Mouse (Mus musculus): ENCODE results near the gene B3galt4.

B3galt4 gene

DNA sequence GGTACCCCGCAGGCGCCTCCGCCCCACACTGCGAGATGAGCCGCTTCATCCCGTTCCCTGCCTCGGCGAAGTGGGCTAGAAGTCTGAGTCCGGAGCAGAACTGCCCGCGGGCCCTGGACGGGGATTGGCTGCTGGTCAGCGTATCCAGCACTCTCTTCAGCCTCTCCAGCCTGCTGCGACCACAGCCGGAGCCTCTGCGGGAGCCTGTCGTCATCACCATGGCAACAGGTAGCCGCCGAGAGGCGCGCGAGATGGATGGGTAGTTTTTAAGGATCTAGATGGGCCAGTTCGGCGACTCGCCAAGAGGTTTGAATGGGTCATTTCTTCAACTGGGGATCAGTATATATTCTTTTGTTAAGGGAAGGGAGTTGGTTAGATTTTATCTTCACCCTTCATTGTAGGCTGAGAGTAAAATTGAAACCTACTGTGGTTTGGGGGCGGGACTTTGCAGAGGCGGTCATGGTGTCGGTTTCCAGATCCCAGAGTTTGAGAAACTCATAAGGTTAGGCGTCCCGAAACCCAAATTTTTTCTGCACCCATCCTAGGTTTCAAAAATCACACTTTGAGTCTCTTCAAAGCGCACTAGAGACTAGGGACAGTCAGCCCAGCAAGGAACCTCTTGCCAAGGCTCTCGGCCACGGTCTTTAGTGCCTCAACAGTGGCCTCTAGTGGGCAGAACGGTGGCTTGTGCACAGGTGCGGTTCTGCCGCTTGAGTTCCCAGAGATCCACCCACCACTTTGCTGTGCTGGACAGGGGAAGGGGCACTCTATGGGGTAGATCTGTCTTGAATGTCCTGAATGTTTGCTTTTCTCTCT, 30.8 kb downstream of the B3galt4 start:
- DNase-seq (ENCODE audit: low read depth, low spot score): peak; percentile 80

DNA sequence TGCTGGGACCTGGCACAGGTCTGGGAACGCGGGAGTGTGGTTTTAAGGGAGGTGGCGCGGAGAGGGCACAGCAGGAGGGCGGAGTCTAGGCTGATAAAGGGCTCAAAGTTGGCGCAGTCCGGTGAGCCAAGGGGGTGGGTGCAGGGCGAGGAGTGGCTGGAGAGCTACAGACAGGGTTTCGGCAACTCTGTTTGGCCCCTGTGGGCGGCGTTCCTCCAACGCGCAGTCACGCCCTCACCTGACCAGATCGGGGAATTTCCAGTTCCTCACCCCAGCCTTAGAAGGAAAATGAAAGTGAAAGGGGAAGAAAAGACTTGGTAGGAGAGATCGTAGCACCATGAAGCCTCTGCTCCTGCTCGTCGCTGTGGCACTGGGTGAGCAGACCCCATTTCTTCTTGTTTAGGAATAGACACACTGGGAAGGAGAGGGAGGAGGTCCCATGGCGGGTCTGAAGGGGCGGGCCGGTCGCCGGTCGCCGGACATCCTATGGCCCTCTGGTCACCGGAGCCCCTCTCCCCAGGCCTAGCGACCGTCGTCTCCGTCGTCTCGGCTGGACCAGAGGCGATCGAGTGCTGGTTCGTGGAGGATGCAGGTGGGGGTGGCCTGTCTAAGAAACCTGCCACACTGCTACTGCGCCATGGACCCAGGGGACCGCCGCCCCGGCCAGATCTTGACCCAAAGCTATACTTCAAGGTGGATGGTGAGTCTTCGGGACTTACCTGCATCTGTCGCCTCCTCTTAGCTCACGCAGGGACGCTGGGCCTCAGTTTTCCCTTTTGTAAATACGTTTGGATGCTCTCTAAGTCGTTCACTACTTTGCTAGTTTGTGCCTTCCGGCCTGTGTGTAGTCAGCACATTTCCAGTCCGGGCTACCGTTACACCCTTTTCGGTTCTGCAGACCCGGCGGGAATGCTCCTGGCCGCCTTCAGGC, 31.7 kb downstream of the B3galt4 start:
- no peak for DNase-seq (ENCODE audit: low read depth, low spot score)

DNA sequence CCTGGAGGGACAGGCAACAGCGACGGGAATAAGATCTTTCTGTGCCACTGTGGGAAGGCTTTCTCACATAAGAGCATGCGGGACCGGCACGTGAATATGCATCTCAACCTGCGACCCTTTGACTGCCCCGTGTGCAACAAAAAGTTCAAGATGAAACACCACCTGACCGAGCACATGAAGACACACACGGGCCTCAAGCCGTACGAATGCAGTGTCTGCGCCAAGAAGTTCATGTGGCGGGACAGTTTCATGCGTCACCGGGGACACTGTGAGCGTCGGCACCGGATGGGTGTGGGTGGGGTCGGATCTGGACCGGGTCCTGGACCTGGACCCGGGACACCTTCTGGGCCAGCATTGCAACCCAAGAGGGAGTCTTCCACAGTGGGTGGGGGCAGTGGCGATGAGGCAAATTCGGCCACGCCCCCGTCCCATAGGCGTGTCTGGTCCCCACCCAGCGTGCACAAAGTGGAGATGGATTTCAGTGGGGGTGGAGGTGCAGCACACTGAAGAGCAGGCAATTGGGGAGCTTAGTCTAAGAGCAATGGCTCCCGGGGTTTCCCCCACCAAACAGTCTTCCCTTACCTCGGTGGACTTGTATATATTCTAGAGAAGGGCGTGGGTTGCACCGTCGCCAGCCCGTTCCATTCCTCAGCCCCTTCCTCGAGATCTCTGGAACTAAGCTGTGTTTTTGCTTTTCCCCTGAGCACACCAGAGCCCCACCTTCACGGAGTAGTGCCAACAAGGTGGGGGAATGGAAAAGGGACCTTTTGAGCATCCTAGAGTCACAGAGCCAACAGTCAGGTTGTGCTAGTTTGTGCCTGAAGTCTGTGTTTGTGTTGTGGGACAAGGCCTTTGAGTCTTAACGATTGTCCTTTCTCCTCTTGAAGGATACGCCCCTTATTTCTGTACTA, 32.7 kb downstream of the B3galt4 start:
- no peak for DNase-seq (ENCODE audit: low read depth, low spot score)

DNA sequence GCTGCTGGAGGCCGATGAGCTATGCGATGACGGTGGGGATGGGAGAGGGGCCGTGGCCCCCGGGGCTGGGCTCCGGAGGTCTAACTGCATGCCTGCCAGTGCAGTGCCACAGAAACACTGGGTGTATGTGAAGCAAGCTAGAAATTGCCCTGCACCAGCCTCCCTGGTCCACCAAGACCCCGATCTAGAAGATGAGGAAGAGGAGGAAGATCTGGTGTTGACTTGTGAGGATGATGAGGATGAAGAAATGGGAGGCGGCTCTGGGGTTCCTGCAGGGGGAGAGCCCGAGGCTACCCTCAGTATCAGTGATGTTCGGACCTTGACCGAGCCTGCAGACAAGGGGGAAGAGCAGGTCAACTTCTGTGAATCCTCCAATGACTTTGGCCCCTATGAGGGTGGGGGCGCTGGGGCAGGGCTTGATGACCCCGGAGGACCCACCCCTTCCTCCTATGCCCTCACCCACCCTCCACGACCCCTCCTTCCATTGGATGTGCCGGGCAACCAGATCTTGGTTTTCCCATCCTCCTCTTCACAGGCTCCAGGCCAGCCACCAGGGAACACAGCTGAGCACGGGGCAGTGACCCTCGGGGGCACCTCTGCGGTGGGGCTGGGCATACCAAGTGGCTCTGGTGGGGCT, 33.5 kb downstream of the B3galt4 start:
- DNase-seq (ENCODE audit: low read depth, low spot score): no peak

DNA sequence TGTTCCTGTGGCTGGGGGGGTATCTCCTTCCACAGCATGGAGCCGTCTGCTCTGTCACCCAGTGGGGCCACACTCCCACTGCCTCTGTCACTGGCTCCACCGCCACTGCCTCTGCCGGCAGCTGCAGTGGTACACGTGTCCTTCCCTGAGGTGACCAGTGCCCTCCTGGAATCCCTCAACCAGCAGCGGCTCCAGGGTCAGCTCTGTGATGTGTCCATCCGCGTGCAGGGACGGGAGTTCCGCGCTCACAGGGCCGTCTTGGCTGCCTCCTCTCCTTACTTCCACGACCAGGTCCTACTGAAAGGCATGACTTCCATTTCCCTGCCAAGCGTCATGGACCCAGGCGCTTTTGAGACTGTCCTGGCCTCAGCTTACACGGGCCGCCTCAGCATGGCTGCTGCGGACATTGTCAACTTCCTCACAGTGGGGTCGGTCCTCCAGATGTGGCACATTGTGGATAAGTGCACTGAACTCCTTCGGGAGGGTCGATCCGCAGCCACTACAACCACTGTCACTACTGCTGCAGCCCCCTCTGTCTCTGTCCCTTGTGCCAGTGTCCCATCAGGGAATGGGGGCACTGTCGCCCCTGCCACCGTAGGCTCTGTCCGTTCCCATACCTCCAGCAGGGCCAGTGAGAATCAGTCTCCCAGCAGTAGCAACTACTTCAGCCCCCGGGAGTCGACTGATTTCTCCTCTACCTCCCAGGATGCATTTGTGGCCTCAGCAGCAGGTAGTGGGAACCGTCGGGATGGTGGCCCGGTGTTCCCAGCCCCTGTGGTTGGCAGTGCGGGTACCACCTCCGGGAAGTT, 34.2 kb downstream of the B3galt4 start:
- no peak for DNase-seq (ENCODE audit: low read depth, low spot score)

DNA sequence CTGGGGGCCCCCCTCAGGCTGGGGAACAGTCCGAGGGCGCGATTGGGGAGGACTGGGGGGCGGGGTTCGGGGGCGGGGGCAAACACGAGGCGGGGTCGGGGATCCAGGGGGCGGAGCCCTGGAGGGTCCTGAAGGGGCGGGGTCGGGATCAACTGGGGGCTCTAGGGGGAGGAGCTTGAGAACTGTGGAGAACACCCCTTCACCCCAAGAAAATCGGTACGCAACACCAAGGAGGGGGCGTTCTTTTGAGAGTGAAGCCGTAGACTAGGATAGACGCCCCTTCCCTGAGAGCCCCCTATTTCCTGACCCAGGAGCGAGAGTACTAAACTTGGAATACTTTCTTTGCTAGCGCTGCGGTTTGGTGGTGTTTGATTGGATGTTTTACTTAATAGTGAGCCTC, 35.0 kb downstream of the B3galt4 start:
- DNase-seq (ENCODE audit: low read depth, low spot score): peak; percentile 67

DNA sequence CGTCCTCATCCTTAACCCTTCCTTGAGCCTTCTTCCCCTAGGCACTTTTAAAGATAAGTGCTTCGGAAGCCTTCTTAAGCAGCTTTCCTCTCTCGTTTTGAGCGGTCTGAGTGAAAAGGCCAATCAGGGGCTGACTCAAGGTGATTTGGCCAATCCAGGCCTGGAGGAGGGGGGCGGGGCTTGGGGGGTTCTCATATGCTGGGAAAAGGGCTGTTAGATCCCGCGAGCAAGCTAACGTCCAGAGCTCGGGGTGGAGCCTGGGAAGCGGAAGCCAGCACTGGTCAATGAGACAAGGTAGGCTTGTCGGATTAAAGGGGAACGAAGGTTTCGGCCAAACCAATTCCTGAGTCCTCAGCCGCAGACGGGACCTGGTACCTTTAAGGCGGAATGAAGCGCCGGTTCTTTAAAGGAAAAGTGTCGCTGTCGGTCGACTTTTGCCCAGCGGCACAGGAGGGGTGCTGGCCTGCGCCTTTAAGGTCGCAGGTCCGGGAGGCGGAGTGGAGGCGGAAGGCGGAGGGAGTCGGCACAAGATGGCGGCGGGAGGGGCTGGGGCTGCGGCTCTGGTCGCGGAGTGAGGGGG, 35.5 kb downstream of the B3galt4 start, which contains the start of the genes Tapbp and Zbtb22:
Tapbp (plus strand) TSS at position 229 of the 580 bp plus-strand sequence.
Zbtb22 (plus strand) TSS at position 234 of the 580 bp plus-strand sequence.
- DNase-seq (ENCODE audit: low read depth, low spot score): peak; percentile 99

DNA sequence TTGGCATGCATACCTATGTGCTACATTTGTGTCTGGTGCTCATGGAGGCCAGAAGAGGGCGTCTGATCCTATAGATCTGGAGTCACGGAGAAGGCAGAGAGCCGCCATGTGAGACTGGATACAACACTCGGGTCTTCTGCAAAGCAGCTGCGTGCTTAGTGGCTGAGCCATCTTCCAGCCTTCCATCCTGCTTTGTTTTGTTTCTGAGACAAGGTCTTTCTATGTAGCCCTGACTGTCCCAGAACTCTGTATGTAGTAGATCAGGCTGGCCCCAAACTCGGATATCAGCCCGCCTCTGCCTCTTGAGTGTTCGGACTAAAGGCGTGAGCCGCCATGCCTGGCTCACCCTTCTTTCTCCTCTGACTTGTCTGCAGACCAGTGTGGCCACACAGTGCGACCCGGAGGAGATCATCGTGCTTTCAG, 36.3 kb downstream of the B3galt4 start:
- DNase-seq (ENCODE audit: low read depth, low spot score): no peak

DNA sequence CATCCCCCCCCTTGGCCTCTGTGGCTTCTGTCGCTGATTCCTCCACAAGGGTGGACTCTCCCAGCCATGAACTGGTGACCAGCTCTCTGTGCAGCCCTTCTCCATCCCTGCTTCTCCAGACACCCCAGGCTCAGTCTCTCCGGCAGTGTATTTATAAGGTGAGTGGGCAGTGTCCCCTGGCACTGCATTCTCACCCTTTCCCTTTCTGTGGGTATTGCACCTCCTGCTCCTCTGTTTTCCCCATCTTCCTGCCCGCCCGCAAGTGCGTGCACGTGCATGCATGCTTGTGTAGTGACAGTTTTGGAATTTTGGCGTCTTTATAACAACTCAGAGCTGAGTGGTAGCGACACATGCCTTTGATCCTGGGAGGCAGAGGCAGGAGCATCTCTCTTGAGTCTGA, 37.4 kb downstream of the B3galt4 start:
- no peak for DNase-seq (ENCODE audit: low read depth, low spot score)

DNA sequence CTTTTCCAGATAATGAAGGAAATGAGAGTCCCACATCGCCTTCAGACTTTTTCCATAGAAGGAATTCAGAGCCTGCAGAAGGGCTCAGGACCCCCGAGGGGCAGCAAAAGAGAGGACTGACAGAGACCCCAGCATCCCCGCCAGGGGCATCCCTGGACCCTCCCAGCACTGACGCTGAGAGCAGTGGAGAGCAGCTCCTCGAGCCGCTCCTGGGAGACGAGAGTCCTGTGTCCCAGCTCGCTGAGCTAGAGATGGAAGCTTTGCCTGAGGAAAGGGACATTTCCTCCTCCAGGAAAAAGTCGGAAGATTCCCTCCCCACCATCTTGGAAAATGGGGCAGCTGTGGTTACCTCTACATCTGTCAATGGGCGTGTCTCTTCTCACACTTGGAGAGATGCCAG, 38.0 kb downstream of the B3galt4 start:
- no peak for DNase-seq (ENCODE audit: low read depth, low spot score)

DNA sequence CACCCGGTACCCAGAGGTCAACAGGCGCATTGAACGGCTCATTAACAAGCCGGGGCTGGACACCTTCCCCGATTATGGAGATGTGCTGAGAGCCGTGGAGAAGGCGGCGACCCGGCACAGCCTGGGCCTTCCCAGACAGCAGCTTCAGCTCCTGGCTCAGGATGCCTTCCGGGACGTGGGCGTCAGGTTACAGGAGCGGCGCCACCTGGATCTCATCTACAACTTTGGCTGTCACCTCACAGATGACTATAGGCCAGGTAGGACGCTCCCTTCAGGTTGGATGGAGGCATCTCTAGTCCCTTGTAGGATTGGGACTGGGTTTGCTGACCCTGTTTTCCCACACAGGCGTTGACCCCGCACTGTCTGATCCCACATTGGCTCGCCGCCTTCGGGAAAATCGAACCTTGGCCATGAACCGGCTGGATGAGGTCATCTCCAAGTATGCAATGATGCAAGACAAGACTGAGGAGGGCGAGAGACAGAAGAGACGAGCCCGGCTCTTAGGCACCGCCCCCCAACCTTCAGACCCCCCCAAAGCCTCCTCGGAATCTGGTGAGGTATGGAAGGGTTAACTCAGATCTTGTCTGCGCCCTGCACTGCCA, 39.4 kb downstream of the B3galt4 start:
- DNase-seq (ENCODE audit: low read depth, low spot score): no peak

DNA sequence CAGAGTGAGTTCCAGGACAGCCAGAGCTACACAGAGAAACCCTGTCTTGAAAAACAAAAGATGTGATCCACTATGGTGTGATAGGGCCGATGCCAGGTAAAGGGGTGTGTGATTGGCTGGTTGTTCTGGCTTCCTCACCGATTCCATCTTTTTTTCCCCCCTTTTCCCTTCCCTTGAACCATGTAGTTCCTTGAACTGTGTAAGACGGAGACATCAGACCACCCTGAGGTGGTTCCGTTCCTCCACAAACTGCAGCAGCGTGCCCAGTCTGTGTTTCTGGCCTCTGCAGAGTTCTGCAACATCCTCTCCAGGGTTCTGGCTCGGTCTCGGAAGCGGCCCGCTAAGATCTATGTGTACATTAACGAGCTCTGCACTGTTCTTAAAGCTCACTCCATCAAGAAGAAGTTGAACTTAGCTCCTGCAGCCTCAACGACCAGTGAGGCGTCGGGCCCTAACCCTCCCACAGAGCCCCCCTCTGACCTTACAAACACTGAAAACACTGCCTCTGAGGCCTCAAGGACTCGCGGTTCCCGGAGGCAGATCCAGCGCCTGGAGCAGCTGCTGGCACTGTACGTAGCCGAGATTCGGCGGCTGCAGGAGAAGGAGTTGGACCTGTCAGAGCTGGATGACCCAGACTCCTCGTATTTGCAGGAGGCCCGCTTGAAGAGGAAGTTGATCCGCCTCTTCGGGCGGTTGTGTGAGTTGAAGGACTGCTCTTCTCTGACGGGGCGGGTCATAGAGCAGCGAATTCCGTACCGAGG, 40.1 kb downstream of the B3galt4 start:
- no peak for DNase-seq (ENCODE audit: low read depth, low spot score)

DNA sequence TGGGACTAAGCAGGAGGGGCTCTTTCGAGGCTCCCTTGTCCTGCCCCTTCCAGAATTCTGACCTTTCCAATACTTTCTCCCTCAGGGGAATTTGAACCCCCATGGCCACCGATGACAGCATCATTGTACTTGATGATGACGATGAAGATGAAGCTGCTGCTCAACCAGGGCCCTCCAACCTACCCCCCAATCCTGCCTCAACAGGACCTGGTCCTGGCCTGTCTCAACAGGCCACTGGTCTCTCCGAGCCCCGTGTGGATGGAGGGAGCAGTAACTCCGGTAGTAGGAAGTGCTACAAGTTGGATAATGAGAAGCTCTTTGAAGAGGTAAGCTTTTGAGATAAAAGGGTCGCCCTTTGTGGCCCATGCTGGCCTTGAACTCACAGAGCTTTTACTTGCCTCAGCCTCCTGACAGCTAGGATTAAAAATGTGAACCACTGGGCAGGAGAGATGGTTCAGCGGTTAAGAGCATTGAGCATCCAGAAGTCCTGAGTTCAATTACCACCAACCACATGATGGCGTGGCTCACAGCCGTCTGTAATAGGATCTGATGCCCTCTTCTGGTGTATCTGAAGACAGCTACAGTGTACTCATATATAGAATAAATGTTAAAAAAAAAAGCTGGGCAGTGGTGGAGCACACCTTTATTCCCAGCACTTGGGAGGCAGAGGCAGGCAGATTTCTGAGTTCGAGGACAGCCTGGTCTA, 40.8 kb downstream of the B3galt4 start:
- DNase-seq (ENCODE audit: low read depth, low spot score): no peak

DNA sequence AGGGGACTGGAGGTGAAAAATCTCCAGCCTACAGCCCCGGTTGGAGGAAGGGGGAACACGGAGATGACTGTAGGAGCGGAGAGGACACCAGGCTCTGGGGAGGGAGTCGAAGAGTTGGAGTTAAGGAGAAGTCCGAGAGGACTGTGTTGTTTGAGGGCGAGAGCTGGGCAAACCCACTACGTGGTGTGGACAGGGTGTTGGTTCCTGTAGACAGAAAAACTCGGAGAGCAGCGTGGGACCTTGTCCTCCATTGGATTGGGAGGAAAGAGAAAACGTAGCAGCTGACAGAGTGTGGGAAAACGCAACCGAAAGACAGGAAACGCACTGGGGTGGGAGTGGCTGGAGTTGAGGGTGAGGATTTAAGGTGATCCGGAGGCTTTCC, 41.4 kb downstream of the B3galt4 start:
- DNase-seq (ENCODE audit: low read depth, low spot score): no peak

DNA sequence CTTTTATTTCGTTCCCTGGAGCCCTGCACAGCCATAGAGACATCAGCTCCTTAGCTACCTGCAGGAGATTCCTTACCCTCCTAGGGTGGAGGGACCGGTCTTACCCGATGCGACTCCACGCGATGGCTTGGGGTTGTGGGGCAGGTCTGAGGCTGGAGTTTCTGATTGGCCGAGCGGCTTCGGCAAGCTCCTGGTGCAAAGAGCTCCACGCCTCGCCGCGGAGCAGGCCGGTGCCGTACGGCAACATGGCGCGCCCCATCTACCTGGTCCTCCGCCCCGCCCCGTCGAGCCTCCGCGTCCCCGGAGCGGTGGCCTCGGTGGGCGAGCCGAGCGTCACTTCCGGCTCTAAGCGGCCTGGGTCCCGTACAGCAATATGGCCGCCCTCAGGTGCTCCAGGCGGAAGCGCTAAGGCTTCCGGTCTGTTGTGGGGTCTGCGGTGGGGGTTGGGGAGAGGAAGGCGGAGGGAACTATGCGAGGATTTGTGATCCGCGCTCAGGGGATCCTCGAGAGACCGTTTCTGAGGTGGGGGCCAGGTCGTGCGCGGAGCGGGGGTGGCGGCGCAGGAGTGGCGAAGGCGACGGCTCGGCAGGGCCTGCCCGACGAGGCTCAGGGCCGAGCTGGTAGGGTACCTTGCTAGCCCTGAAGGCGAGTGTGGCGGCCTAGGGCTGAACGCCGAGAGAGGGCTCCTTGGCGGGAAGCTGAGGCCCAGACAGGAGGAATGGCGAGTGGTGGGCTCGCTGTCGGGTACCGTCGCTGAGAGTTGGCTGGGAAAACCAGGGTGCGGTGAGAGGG, 42.0 kb downstream of the B3galt4 start, which contains the start of gene Daxx:
Daxx (plus strand) TSS at position 338 of the 792 bp plus-strand sequence.
- peak; percentile 97 for DNase-seq (ENCODE audit: low read depth, low spot score)

DNA sequence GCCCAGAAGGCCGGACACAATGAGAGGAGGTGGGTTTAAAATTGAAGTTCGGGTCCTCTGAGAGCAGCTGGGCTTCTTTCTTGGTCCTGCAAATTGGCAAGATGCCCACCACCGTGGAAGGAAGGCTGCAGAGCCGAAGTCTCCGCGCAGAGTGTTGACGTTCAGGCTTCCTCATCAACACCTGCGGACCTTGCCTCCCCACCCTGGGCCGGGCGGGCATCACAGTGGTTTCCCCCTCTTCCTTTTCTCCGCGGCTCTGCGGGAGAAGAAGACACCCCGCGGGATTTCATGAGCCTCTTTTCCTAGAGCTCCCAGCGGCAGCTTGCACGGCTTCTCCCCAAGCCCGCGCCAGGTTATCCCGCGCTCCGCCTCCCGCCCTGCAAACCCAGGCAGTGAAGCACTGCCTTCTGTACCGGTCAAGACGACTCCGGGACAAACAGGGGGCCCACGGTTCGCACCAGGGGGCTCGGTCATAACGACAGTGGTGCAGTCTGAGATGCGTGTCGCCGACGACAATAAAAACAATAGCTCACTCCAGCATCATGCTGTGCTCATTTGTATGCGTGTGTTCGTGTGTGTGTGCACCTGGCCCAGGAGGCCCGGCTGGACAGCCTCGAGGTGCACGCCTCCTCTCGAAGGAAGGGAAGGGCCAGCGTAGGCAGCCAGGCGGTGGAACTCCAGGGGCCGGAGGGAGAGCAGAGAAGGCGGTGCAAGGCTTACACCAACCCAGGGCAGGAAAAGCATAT, 42.8 kb downstream of the B3galt4 start:
- DNase-seq (ENCODE audit: low read depth, low spot score): no peak
